Mouse (Mus musculus) left cerebral cortex, postnatal 10 days (tissue): ENCODE data around the gene Spaca4. TPM values are rescaled to one million over a fixed set of nuclear protein-coding genes. Genes with fewer than 3 reads are reported as not detected.

Experiments used
- DNase-seq, 2 experiments: peaks; one replicate each; pipeline ENCODE4 v3.0.0; 2021 to 2022; ENCODE audit warnings: low spot score in 2 of 2, mixed read lengths in 1 of 2; ENCODE audit errors: extremely low spot score in 1 of 2
- intact Hi-C: fragments of 180-260 bp; cut with DNase I; formaldehyde crosslinking; loops from one replicate; pipeline ENCODE4 v1.15.1; 2025
- total RNA-seq, 2 experiments: library from RNA; stranded (reverse); gene quantifications; 2 replicates each; pipeline ENCODE4 v1.2.3; 2021

The Spaca4 gene
- total RNA-seq, 2 experiments from 2014 or later = not detected

DNA sequence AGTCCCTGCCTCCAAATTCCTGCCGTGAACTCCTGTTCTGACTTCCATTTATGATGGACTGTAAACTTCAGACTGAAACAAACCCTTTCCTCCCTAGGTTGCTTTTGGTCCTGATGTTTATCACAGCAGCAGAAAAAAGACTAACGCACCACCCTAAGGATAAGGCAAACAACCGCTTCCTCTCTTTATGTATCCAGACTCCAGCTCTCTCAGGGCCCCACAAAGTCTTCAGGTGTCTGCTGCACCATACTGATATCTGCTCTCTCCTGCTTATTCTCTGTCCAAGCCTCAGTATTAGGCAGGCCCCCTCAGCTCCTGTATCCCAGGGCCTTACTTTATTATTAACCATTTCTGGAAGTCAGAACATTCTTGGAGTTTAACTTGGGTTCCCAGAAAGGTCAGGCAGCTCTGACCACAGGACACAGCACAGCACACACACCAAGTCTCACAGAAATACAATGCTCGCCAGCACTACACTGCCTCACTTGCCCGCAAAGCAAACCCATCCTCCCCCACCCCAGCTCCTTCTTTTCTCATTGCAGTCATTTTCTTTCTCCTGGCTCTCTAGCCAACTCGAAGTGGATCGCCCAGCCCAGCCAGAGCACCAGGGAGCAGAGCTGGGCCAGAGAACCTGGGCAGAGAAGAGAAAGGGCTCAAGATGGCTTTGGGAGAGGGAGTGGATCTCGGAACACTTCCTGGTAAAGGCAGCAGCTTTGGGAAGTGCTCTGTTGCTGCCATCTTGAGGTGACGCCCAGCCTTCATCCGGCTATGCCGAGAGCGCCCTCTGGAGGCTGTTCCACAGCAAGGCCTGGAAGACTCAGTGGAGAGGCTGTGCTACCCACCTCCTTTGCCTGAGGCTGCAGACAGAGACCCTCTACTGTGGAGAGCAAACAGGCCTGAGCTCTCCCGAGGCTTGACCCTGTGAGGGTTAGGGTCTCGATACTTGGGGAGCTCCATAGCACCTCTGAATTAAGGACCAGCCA is 43.2 kb downstream of the Spaca4 start:
- intact Hi-C loops = loop anchor here (5.0 to 10.0 kb wide), 3 partner anchors 40 to 208 kb away; partner anchors contain the start of gene Rasip1
- peak; percentile 80 to 92 for DNase-seq

DNA sequence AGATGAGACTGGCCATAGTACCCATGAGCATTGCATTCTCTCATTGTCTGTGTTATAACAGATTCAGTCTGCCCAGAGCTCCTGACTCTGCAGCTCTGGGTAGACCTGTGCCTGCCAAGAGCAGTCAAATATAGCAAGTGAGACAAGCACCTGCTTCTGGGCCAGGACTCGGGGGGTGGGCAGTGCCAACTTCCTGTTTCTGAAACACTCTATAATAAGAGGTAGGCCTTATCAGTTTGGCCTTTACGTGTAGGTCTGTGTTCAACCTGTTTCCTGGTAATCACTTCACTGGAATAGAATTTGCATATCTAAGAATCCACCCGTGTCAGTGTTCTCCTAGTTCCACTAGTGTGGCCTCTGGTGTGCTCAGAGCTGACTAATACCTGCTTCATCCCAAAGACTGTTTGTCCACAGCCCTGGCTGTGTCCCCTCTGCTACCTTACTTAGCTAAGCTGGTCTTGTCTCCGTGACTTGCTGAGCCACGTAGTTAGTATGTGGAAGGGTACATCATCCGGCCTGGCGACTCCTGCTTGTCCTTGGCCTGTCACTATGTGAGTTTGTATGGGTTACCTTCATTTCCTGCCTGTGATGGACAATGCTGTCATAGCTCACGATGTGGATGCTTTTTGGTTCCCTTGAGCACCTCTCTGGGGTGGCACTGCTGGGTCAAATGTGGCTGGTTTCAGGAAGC is 44.4 kb downstream of the Spaca4 start:
- intact Hi-C loops = loop anchor here (5.0 to 10.0 kb wide), 3 partner anchors 39 to 206 kb away; partner anchors contain the start of gene Rasip1
- DNase-seq = no peak

DNA sequence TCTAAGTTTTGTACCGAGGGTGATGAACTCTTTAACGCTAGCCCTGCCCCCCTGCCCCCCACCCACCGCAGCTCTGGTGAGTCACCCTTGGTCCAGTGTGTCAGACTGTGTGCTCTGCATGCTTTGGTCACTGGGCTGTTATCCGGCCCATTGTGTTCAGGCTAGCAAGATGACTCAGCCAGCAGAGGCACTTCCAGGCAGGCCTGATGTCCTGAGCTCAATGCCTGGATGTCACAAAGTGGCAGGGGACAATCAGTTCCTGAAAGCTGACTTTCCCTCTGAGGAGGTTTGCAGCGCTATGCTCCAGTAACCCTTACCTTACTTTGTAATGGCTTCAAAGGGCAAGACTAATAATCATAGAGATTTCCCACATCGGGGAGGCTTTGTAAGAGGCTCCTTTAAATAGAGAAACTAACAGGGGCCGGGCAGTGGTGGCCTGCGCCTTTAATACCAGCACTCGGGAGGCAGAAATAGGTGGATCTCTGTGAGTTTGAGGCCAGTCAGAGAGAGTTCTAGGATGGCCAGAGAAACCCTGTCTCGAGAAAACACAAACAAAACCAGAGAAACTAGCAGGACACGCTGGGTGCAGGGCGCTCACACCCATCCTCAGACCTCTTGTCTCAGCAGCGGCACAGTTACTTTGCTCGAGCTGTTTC is 45.5 kb downstream of the Spaca4 start:
- peak in 1 of 2 experiments; percentile 56 for DNase-seq
- intact Hi-C loops = loop anchor here (5.0 to 10.0 kb wide), 3 partner anchors 38 to 205 kb away; partner anchors contain the start of gene Rasip1

DNA sequence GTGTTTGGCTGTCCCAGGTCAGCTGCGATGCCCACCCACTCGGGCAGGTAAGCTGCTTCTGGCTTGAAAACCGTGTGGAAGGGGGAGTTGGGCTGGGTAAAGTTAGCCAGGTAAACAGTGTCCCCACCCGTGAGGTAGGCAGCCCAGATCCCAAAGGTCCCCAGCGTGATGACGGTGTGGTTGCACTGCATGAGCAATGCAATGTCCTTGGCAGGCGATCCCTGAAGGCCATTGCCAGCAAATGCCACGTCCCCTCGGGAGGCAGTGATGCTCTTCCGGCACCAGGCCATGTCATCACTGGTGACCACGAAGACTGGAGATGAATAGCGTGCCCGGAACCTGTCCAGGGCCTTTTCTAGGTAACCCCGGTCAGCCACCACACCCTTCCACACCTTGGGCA is 47.1 kb downstream of the Spaca4 start:
- DNase-seq = no peak
- intact Hi-C loops = no loop called here

DNA sequence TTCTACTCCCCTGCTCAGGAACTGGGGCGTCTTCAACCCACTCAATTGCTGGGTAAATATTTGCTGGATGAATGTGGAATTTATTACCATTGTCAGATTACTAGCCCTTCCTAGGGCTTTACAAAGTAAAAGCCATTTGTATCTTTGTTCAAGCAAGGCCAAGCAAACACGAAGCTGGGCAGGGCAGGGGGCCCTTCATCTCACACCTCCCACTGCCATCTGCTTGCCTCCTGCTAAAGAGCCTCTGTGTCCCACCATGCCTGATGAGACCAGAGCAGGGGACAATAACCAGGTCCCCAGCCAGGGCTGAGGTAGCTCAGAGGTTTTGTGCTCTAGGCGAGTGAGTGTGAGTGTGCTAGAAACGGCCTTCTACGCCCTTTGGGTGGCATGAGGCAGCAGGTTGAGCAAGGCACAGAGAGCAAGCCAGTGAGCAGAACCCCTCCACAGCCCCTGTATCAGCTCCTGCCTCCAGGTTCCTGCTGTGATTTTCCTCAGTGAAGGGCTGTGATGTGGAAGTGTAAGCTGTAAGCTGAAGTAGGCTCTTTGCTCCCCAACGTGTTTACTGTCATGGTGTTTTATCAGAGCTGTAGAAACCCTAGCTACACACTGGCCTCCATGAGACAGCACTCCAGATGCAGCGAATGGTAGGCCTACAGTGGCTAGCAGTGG is 47.9 kb downstream of the Spaca4 start:
- intact Hi-C loops = no loop called here

More for the DNA sequence above, 47.9 kb downstream of the Spaca4 start:
- no peak for DNase-seq

Other genes with a start within 250 kb of the Spaca4 start
- not detected for gene Tulp2, start 243.9 kb downstream of the Spaca4 start, total RNA-seq
- gene Gm45808, start 239.0 kb downstream of the Spaca4 start, total RNA-seq = not detected
- 1 to 10 TPM; 3.0 to 3.1 TPM for gene Dhdh, start 237.0 kb downstream of the Spaca4 start, total RNA-seq
- gene Nucb1, start 215.4 kb downstream of the Spaca4 start, total RNA-seq = 100 to 1,000 TPM; 114 to 127 TPM
- 10 to 100 TPM; 25.5 to 28.5 TPM for gene Ppp1r15a, start 199.5 kb downstream of the Spaca4 start, total RNA-seq
- gene Plekha4, start 199.5 kb downstream of the Spaca4 start, total RNA-seq = 1 to 10 TPM; 1.3 to 2.7 TPM
- gene Hsd17b14, start 170.9 kb downstream of the Spaca4 start, total RNA-seq = under 1 TPM in 1 of 2 experiments, not detected in 1; 0.93 TPM
- gene Bcat2, start 155.7 kb downstream of the Spaca4 start, total RNA-seq = 10 to 100 TPM; 20.9 to 21.8 TPM
- gene Fgf21, start 110.3 kb downstream of the Spaca4 start, total RNA-seq = not detected
- under 1 TPM; 0.13 to 0.30 TPM for gene Fut1, start 108.5 kb downstream of the Spaca4 start, total RNA-seq
- not detected for gene Izumo1, start 104.0 kb downstream of the Spaca4 start, total RNA-seq
- gene Rasip1, start 98.3 kb downstream of the Spaca4 start, total RNA-seq = 10 to 100 TPM; 15.1 to 15.8 TPM
- 1 to 10 TPM; 1.2 to 2.2 TPM for gene Mamstr, start 85.8 kb downstream of the Spaca4 start, total RNA-seq
- gene Fut2, start 59.4 kb downstream of the Spaca4 start, total RNA-seq = under 1 TPM; 0.18 to 0.24 TPM
- gene Ntn5, start 41.8 kb downstream of the Spaca4 start, total RNA-seq = under 1 TPM; 0.45 to 0.47 TPM
- gene Sec1, start 31.4 kb downstream of the Spaca4 start, total RNA-seq = under 1 TPM; 0.34 to 0.39 TPM
- 100 to 1,000 TPM; 152 to 154 TPM for gene Car11, start 26.0 kb downstream of the Spaca4 start, total RNA-seq
- 10 to 100 TPM; 40.9 to 51.0 TPM for gene Dbp, start 20.7 kb downstream of the Spaca4 start, total RNA-seq
- gene Rpl18, start 10.4 kb downstream of the Spaca4 start, total RNA-seq = 100 to 1,000 TPM; 437 to 456 TPM
- 10 to 100 TPM; 23.0 to 24.6 TPM for gene Sphk2, start 7.8 kb downstream of the Spaca4 start, total RNA-seq
- under 1 TPM; 0.26 to 0.39 TPM for gene Fam83e, start 4.6 kb downstream of the Spaca4 start, total RNA-seq
- 100 to 1,000 TPM; 268 to 281 TPM for gene Lmtk3, start 57.9 kb upstream of the Spaca4 start, total RNA-seq
- gene Sult2b1, start 58.9 kb upstream of the Spaca4 start, total RNA-seq = 10 to 100 TPM in 1 of 2 experiments, 1 to 10 TPM in 1; 9.7 to 11.5 TPM
- gene Cyth2, start 88.8 kb upstream of the Spaca4 start, total RNA-seq = 100 to 1,000 TPM; 229 to 242 TPM
- 1 to 10 TPM; 1.6 to 1.8 TPM for gene Kcnj14, start 99.0 kb upstream of the Spaca4 start, total RNA-seq
- gene Grwd1, start 105.1 kb upstream of the Spaca4 start, total RNA-seq = 10 to 100 TPM; 27.5 to 29.2 TPM
- 100 to 1,000 TPM; 101 to 103 TPM for gene Kdelr1, start 147.0 kb upstream of the Spaca4 start, total RNA-seq
- gene Grin2d, start 152.6 kb upstream of the Spaca4 start, total RNA-seq = 10 to 100 TPM; 35.6 to 36.4 TPM
- not detected for gene Syngr4, start 170.9 kb upstream of the Spaca4 start, total RNA-seq
- gene Tmem143, start 171.1 kb upstream of the Spaca4 start, total RNA-seq = 10 to 100 TPM; 17.9 to 22.8 TPM
- gene Emp3, start 195.6 kb upstream of the Spaca4 start, total RNA-seq = 1 to 10 TPM; 4.6 to 6.7 TPM
- 1 to 10 TPM; 1.4 to 1.5 TPM for gene Ccdc114, start 198.3 kb upstream of the Spaca4 start, total RNA-seq